Mouse (Mus musculus): ENCODE data around the gene Appl1.
A peak's percentile ranks its signal among the peaks of the same experiment; 100 is the strongest.

Appl1 gene

DNA sequence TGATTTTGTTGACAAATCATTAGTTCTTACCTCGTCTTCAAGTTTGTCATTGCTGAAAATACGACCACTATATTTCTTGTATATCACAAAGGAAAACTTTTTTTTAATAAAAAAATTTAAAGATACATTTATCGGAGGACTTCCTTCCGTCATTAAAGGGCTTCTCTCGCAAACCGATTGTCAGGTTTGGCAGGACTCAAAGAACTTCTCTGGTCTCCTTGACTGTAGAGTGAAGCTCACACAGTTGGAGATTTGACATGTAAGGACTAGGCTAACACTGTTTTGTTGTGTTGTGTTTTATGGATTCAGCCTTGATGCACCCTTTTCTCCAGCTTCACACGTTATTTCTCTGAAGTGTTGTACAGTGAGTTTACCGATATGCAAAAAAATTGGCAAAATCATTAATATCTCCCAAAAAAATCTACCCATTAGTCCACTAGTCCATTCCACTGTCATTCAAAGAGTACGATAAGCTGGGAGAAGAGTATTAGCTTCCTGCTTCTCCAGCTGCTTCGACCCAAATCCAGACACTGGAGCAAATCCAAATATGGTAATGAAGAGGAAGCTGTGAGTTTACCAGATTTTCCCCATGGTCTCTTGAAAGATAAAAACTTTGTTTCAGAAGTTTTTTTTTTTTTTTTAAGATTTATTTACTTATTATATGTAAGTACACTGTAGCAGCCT lies at the start of gene Appl1:
TSS of gene Appl1 (minus strand) at position 127 of the 684 bp plus-strand sequence.
- DNase-seq (ENCODE audit: low read depth, low spot score): no peak

DNA sequence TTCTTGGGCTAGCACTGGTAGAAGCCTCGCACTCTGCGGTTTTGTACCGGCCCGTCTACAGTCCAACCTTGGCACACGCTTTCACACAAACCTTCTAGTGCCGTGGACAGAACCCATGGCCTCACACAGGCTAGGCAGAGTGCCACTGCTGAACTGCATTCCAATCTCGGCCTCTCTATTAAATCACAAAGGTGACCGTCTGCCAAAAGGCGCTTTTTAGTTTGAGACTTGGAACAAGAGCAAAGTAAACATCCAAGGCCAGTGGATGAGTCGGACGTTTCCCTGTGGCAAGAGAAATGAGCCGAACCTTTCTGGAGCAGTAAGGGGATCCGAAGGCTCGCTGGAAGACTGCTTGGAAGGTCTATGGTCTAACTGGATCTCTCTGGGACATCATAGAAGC lies 48.8 kb upstream of the Appl1 start:
- DNase-seq (ENCODE audit: low read depth, low spot score): no peak

DNA sequence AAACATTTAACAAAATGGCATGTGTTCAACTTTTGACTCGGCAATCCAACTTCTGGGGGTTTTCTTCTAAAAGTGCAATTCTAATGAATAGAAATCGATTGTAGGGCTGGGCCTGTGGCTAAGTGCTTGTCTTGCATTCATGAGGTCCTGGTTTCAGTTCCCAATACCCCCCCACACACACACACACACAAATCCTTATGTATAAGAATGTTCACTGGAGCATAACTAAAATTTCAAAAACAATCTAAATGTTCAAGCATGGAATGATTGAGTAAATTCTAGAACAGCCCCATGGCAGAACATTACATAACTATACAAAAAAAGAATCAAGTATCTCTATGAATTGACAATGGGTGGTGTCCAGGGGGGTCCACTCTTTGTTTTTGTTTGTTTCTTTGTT lies 46.9 kb upstream of the Appl1 start:
- DNase-seq (ENCODE audit: low read depth, low spot score): no peak

DNA sequence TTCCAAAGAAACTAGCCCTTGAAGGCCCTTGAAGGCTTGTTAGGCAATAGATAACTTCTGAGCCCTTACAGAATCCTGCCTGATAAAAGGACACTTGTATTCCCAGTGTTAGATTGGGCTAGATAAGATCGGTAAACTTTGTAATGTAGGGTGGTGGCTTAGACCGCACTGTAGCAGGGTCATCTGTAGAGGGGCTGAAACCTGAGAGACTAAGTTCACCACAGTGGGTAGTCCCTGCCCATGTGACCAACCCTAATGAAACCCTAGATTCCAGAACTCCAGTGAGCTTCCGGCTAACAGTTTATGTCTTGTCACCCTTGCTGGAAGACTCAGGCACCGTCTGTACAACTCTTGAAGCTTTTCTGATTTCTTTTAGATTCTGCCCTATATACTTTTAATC lies 42.6 kb upstream of the Appl1 start:
- DNase-seq (ENCODE audit: low read depth, low spot score): no peak

DNA sequence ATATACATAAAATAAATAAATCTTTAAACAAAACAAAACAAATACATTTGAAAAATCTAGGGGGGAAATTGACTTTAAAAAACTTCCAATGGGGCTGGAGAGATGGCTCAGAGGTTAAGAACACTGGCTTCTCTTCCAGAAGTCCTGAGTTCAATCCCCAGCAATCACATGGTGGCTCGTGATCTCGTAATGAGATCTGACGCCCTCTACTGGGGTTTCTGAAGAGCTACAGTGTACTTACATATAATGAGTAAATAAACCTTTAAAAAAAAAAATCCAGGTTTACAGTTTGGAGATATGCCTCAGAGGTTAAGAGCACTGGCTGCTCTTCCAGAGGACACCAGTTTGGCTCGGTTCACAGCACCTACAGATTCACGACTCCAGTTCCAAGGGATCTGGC lies 40.5 kb upstream of the Appl1 start:
- no peak for DNase-seq (ENCODE audit: low read depth, low spot score)

DNA sequence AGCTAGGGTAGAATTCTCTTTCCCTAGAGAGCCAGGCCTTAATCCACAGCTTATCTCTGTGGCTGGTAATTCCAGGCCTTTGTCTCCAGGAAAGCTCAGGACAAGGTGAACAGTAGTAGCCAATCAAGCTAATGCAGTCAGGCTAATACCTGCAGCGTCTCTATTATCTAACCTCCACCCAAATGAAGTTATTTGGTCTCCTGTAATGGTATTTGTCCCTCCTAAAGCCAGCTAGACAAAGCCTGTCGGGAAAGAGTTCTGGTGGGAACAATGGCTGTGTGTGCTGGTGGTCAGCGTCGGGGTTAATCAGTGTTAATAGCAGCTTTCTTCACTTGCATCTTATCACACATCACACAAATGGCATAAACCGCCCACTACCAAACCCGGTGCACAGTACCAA lies 34.9 kb upstream of the Appl1 start:
- no peak for DNase-seq (ENCODE audit: low read depth, low spot score)

DNA sequence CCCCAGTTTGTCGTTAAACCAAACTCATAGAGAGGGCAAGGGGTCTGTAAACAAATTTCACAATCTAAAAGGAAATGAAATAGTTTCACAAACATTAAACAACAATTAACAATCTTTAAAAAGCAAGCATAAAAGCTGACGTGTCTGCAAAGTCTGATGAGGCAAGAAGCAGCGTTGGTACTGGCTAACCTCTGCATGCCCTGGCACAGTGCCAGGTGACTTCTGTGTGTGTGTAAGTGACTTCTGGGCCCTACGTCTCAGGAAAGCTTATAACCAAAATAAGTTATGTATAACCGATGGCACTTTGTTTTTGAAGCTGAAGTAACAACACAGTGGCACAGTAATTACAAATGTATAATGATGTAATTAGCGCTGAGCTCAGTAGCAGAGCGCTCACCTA lies 33.9 kb upstream of the Appl1 start:
- no peak for DNase-seq (ENCODE audit: low read depth, low spot score)

DNA sequence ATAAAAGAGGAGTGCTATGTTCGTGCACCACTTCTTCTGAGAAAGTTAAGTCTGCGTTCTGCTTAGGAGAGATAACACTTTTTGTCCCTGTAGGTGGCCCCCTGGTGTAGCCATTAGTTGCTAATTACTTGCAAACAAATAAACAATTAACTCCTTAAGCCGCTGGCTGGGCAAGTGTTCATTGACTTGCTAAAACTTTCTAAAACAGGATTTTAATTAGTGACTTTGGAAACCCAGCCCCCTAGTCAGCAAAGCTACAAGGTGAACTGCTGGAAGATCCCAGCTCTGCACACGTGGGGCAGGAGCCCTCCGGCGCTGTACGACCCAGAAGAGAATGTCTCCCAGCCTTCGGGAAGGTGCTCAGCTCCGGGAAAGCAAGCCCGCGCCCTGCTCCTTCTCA lies 29.4 kb upstream of the Appl1 start:
- no peak for DNase-seq (ENCODE audit: low read depth, low spot score)

DNA sequence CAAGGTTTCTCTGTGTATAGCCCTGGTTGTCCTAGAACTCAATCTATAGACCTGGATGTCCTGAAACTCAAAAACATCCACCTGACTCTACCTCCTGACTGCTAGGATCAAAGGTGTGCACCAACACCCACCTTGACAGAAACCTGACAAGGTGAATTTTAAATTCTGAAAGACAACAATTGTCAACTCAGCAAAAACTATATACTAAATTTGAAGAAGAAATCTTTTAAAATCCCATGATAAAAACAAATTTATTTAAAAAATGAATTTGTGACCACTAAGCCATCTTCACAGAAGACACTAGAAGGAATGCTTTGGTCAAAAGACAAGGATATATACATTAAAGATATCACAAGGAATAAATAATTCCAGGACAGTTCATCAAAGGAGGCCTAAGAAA lies 25.2 kb upstream of the Appl1 start:
- no peak for DNase-seq (ENCODE audit: low read depth, low spot score)

DNA sequence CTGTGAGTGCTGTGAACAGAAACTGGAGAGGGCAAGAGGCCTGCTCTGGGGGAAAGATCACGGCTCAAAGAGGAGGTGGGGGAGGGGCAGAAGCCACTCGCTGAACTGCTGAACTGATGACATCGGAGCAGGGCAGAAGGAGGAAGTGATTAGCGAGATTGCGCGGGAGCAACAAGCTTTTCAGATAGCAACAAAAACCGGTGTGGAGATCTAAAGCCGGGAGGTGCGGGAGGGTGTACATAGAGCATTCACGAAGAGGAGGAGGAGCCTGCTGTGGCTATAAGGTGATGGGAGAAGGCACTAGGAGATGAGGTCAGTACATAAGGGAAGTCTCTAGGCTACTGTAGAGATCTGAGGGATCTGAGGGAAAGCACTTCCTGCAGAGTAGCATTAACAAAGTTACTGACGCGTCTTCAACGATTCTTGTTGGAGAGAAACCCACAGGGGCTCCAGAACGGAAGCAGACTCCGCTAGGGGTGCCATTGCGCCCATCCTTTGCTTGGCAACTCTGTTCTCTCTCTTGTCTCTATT lies 23.2 kb upstream of the Appl1 start, which contains the start of gene Hesx1:
TSS of gene Hesx1 (plus strand) at position 206 of the 531 bp plus-strand sequence.
- DNase-seq (ENCODE audit: low read depth, low spot score): no peak

DNA sequence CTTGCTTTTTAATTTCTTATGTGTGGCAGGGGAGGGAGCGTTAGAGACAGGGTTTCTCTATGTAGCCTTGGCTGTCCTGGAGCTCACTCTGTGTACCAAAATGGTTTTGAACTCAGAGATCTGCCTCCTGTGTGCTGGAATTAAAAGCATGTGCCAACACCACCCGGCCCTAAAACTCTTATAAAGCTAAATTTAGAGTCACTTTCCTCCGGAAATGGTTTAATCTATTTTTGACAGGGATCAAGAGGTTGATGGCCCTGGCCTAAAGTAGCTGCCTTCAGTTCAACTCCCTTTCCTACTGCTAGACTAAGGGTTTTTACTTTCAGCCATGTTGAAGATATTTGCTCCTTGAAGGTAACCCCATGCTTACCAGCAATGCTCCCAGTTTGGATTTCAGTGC lies 22.4 kb upstream of the Appl1 start:
- DNase-seq (ENCODE audit: low read depth, low spot score): no peak

DNA sequence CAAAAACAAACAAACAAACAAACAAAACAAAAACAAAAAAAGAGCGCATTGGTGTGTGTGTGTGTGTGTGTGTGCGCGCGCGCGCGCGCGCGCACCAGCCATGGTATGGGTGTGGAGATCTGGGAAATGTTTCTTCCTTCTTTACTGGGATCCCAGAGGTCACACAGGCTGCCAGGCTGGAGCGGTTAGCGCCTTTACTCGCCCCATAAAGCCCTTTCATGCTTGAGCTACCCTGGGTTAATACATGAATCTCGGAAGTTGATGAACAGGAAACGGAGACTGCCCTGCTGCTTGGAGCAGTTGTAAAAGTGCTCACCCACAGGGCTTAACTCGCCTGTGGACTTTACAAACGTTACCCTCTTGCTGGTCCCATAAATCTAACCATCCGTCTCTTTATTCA lies 20.6 kb upstream of the Appl1 start:
- no peak for DNase-seq (ENCODE audit: low read depth, low spot score)

DNA sequence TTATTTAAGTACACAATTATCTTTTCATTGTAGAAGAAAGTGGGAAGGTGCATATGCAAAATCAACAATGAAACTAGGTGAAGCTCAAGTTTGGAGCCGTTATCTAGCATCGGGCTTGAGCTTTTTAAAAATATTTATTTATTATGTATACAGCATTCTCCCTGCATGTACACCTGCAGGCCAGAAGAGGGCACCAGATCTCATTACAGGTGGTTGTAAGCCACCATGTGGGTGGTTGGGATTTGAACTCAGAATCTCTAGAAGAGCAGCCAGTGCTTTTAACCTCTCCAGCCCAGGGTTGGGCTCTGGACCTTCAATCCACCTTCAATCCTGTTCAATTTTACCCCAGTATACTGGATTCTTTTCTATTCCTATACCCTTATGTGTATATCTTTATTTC lies 17.7 kb upstream of the Appl1 start:
- DNase-seq (ENCODE audit: low read depth, low spot score): no peak

DNA sequence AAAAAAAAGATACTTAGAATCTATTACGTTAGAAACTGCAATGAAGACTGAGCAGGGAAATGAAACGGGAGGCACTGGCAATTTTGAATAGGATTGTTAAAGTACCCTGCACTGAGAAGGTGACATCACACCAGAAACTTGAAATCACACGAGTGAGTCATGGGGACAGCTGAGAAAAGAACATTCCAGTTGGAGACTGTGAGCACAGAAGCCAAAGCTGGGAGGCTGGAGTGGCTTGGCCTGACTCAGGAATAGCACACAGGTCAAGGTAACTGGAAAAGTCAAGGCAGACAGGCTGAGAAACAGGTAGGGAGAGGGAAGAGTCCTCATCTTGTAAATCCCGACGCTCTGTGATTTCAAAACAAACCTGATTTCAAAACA lies 11.1 kb upstream of the Appl1 start:
- DNase-seq (ENCODE audit: low read depth, low spot score): no peak

DNA sequence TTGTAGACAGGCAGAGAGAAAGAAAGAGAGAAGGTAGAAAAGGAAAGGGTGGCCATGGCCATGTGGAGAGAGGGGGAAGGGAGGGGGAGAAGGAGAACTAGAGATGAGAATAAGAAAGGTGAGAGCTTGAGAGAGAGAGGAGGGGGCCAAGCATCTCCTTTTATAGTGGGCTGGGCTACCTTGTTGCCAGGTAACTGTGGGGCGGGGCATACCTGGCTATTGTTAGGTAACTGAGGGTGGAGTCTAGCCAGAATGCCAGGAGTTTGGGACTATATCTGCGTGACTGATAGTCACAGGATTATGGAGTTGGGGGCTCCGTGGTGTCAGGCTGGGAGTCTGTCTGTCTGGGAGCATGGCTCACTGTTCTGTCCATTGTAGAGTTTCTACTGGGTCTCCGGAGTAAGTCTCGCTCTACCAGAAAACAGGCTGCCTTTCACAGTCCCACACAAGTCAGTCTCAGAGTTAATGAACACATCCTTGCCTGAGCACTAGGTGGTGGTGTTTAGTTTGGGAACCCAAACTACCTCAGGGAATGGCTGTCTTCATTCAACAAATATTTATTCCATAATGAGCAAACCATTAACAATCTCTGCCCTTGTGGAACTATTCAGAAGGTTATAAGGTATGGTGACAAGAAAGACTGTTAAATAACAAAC lies 10.6 kb upstream of the Appl1 start:
- DNase-seq (ENCODE audit: low read depth, low spot score): no peak

DNA sequence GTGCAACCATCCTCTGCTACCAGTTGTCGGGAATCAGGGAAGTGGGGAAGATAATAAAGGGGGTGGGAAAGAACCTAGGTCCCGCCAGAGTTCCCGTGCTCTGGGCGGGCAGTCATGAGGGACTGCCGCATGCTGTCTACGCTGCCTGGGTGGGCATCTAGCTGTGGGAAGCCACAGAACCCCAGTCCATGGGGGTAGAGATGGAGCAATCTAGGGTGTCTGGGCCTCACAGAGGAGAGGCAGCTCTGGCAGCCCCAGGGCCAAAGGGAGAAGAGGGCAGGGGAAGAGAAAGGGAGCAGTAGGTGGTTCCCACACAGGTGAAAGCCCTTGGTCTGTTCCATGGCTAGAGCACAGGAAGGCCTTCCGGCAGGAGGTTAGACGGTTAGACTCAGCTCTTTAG lies 10.0 kb upstream of the Appl1 start:
- no peak for DNase-seq (ENCODE audit: low read depth, low spot score)

DNA sequence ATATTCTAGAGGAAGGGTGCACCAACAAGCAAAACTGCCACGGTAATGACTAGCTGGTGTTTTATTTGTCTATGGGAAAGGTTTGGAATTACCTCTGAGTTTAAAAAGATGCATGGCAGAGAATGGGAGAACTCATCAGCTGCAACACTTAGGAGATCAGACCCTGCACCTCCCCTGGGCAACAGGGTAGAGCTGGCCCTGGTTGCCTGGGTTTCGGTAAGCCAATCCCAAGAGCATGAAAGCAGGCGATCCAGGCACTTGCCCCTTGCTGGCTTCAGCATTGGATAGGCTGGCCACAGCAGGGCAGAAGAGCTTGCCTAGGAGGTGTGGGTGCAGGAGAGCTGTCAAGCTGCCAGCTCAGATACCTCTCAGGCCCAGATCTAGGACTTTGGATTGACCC lies 8.8 kb upstream of the Appl1 start:
- DNase-seq (ENCODE audit: low read depth, low spot score): no peak

DNA sequence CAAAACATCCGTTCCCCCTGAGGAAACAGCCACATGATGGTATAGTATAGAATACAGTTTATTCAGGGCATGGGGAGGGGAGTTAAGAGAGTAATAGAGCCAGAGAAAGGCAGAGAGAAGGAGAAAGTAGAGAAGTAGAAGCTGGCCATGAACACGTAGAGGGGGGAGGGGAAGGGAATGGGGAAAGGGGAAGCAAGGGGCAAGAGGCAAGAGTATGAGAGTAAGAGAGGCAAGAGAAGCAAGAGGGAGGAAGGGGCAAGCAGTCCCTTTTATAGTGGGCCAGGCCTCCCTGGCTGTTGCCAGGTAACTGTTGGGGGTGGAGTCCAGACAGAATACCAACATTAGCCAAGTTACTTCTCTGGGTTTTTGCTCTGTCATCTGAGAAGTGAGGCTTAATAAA lies 6.5 kb upstream of the Appl1 start:
- DNase-seq (ENCODE audit: low read depth, low spot score): no peak

DNA sequence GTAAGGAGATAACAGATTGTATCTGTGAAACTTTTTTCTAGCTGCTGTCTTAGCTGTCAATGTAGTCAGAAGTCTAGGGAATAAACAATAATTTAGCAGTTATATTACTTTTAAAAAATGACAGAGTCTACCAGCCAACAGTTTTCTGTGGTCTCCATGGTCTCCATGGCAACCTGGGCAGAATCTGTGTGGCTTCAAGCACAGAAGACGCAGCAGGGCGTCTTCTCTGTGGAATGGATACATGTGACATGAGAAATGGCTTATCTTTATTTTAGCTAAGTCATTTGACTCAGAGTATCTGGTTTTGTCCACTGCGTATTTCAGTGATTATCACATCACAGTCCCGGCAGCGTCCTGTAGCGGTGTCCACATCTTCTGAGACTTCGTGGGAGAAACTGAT lies 5.2 kb upstream of the Appl1 start:
- no peak for DNase-seq (ENCODE audit: low read depth, low spot score)

DNA sequence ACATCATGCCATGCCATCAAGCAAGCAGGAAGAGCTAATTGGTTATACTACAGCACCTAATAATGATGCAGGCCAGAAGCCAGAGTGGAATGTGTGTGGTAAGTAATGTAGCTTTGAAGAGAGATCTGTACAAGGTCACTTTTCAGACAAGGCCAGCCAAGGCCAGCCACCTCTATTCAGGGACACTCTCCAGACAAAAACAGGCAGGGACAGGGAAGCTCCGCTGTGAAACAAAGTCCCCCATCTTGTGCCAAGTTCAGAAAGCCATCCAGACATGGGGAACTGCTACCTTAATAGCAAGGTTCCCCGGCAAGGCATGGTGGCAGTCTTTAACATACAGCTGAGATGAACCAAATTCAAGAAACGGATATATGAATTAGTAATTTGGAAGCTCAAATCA lies 4.5 kb upstream of the Appl1 start:
- DNase-seq (ENCODE audit: low read depth, low spot score): no peak

DNA sequence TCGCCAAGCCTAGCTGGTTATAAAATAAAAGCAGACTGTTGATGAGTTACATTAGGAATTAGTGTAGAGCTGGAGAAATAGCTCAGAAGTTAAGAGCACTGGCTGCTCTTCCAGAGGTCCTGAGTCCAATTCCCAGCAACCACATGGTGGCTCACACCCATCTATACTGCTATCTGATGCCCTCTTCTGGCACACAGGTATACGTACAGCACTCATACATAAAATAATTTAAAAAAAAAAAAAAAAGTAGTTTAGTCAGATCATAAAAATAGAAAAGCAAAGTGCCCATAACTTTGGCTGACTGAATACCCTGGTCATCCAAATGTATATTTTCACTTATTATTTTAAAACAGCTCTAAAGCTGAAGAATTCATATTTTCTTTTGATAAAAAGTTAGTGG lies 2.1 kb upstream of the Appl1 start:
- no peak for DNase-seq (ENCODE audit: low read depth, low spot score)

DNA sequence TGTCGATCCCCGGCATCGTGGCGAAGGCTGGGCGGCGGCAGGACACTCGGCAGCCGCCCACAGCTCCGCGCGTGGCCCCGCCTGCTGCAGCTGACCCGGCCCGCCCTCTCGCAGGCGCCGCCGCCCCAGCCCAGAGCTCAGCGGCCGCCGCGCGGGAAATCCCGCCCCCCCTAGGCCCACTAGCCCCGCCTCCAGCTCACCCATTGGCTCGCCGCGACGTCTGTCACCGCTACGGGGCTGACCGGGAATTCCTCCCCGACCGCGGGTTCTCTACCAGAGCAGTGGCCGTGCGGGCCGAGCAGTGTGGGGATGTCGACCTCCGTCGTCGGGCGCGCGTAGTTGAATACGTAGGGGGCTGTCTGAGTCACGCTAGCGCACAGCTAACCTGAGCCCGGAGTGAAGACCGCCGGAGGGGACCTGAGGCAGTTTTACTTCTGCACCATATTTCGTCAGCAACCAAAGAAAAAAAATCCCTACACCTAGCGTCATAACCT lies 546 bp downstream of the Appl1 start:
- peak; percentile 84 for DNase-seq (ENCODE audit: low read depth, low spot score)

DNA sequence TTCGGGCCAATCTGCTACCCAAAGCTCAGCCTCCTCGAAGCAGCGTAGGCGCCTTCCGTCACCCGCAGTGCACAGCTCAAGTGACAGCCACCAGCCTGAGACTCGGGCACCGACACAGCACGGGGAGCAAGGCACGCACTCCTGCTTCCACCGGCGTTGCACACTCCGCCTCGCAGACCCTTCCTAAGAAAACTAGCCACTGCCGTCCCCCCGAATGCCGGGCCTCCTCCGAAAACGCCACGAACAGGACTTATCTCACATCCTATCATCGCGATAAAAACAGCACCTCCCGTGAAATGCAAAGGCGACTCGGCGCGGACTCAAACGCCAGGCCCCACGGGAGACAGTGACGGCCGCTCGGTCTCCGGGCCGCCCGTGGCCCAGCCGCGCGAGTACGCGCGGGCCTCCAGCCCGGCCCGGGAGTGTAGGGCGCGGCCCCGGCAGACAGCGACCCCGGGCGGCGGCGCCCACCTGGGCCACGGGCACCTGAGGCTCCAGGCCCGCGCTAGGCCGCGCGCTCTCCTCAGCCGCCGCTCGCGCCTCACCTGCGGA lies 1.1 kb downstream of the Appl1 start:
- peak; percentile 51 for DNase-seq (ENCODE audit: low read depth, low spot score)

All from telencephalon, adult 2 months (tissue).